Mouse (Mus musculus): ENCODE data around the gene Spaca9.
A peak's percentile ranks its signal among the peaks of the same experiment; 100 is the strongest.

The Spaca9 gene

GRCm38 (mm10) chr2:28671438-28671837 is 28.1 kb downstream of the Spaca9 start:
- no peak for DNase-seq (ENCODE audit: extremely low read depth, low read depth)

- DNase-seq (ENCODE audit: extremely low read depth, low read depth), result no peak
Measured at GRCm38 (mm10) chr2:28665818-28666217, 33.7 kb downstream of the Spaca9 start.

GRCm38 (mm10) chr2:28662891-28663290 is 36.6 kb downstream of the Spaca9 start:
- DNase-seq (ENCODE audit: extremely low read depth, low read depth), result no peak

- no peak for DNase-seq (ENCODE audit: extremely low read depth, low read depth)
Measured at GRCm38 (mm10) chr2:28656216-28656615, 43.3 kb downstream of the Spaca9 start.

GRCm38 (mm10) chr2:28654295-28654694 is 45.2 kb downstream of the Spaca9 start:
- peak; percentile 30 for DNase-seq (ENCODE audit: extremely low read depth, low read depth)

- DNase-seq (ENCODE audit: extremely low read depth, low read depth), result no peak
Measured at GRCm38 (mm10) chr2:28653351-28653750, 46.2 kb downstream of the Spaca9 start.

GRCm38 (mm10) chr2:28650526-28650925 is 49.0 kb downstream of the Spaca9 start:
- DNase-seq (ENCODE audit: extremely low read depth, low read depth), result no peak

- DNase-seq (ENCODE audit: extremely low read depth, low read depth), result no peak
Measured at GRCm38 (mm10) chr2:28643081-28643480, 56.4 kb downstream of the Spaca9 start.
